Mouse (Mus musculus) intestine, postnatal 0 days (tissue): ENCODE results near the gene Slamf1. TPM values are rescaled to one million over a fixed set of nuclear protein-coding genes. Genes with fewer than 3 reads are reported as not detected.
A peak's percentile ranks its signal among the peaks of the same experiment; 100 is the strongest.
"Not testable (repeated sequence)": the region's sequence is repeated elsewhere in the genome, so short reads cannot be mapped to it uniquely, and the experiment has no call there.

Experiments
- ATAC-seq: fragments of 200-750 bp; cut with Nextera tagmentation; 2 replicates; pipeline ENCODE4 v1.8.0; 2017; ENCODE audit warnings: mild to moderate bottlenecking, moderate TSS enrichment, moderate library complexity
- H3K27ac ChIP-seq: fragments of 300-500 bp; sonication (generic); 2 replicates; pipeline ENCODE4 v1.5.1; 2014; ENCODE audit warnings: mild to moderate bottlenecking, low read depth, low read length, moderate library complexity
- H3K27me3 ChIP-seq: fragments of 300-500 bp; sonication (generic); replicated peaks from 2 replicates; pipeline ENCODE4 v1.6.1; 2014; ENCODE audit warnings: low read length, mixed read lengths; ENCODE audit not compliant: control insufficient read depth, insufficient read depth
- H3K36me3 ChIP-seq: fragments of 300-500 bp; sonication (generic); 2 replicates; pipeline ENCODE4 v1.6.1; 2014; ENCODE audit warnings: mild to moderate bottlenecking, moderate library complexity; ENCODE audit not compliant: control insufficient read depth, insufficient read depth
- H3K4me1 ChIP-seq: fragments of 300-500 bp; sonication (generic); replicated peaks from 2 replicates; pipeline ENCODE4 v1.6.1; 2014; ENCODE audit warnings: antibody characterized with exemption, low read length, mixed read lengths; ENCODE audit not compliant: control insufficient read depth, insufficient read depth
- H3K4me2 ChIP-seq: fragments of 300-500 bp; sonication (generic); replicated peaks from 2 replicates; pipeline ENCODE4 v1.6.1; 2014; ENCODE audit warnings: low read depth, mild to moderate bottlenecking, moderate library complexity
- H3K4me3 ChIP-seq: fragments of 300-500 bp; sonication (generic); 2 replicates; pipeline ENCODE4 v1.5.1; 2014; ENCODE audit warnings: low read depth, low read length
- H3K9ac ChIP-seq: fragments of 300-500 bp; sonication (generic); 2 replicates; pipeline ENCODE4 v1.6.1; 2014; ENCODE audit warnings: mild to moderate bottlenecking, low read depth, low read length
- H3K9me3 ChIP-seq: fragments of 300-500 bp; sonication (generic); 2 replicates; pipeline ENCODE4 v1.6.1; 2016; ENCODE audit warnings: mixed run types; ENCODE audit not compliant: control insufficient read depth
- CTCF ChIP-seq: sonication (generic); IDR thresholded peaks from 2 replicates; pipeline ENCODE4 v1.5.1; 2016; ENCODE audit warnings: low read depth, mild to moderate bottlenecking, control low read depth, antibody characterized with exemption, moderate library complexity
- WGBS: fragments of 180-500 bp; shearing (Covaris S2); extraction: QIAGEN DNeasy Blood & Tissue Kit; methylation state at CpG from one replicate; pipeline ENCODE4 v1.1.7; 2014; 5-methylcytosine and 5-hydroxymethylcytosine counted together
- polyA plus RNA-seq: library from polyadenylated mRNA; unstranded; fragments of >200 nt; fragmentation: Nextera tagmentation; extraction: Ambion mirVana; gene quantifications from 2 replicates; pipeline ENCODE4 v1.2.1, GENCODE M21; 2015

Gene Slamf1
- polyA plus RNA-seq, 1 experiment from 2014 or later = not detected

- 61% methylated on average over 2 of the region's 2 CpGs for WGBS
- no peaks in the 10 kb centered on the region for H3K36me3 ChIP-seq
- no peak for ATAC-seq
- H3K4me2 ChIP-seq = no peak overlapping the region
- no peak overlapping the region for H3K27ac ChIP-seq
- no peaks in the 10 kb centered on the region for H3K4me1 ChIP-seq
- H3K9ac ChIP-seq = no peak overlapping the region
- no peak for TF ChIP-seq CTCF
- H3K4me3 ChIP-seq = no peak overlapping the region
- H3K9me3 ChIP-seq = no peaks in the 10 kb centered on the region
- H3K27me3 ChIP-seq = no peaks in the 10 kb centered on the region
Observed at GRCm38 (mm10) chr1:171796185-171796584, 29.3 kb downstream of the Slamf1 start.

- ATAC-seq = no peak
- no peak for TF ChIP-seq CTCF
- Histone ChIP-seq H3K9ac (no peak overlapping the region), H3K4me3 (no peak overlapping the region), H3K4me2 (no peak overlapping the region), H3K4me1 (no peaks in the 10 kb centered on the region), H3K36me3 (no peaks in the 10 kb centered on the region), H3K27ac (no peak overlapping the region), H3K9me3 (no peaks in the 10 kb centered on the region), H3K27me3 (no peaks in the 10 kb centered on the region)
- 50% methylated on average over 1 of the region's 1 CpGs for WGBS
Observed at GRCm38 (mm10) chr1:171797840-171798239, 30.9 kb downstream of the Slamf1 start.

GRCm38 (mm10) chr1:171799648-171800047, 32.7 kb downstream of the Slamf1 start:
- Histone ChIP-seq H3K4me2 (no peak overlapping the region), H3K27ac (no peak overlapping the region), H3K27me3 (no peaks in the 10 kb centered on the region), H3K9me3 (no peaks in the 10 kb centered on the region), H3K4me3 (no peak overlapping the region), H3K9ac (no peak overlapping the region), H3K36me3 (no peaks in the 10 kb centered on the region), H3K4me1 (no peaks in the 10 kb centered on the region)
- TF ChIP-seq CTCF = no peak
- no peak for ATAC-seq
- 78% methylated on average over 4 of the region's 4 CpGs for WGBS

GRCm38 (mm10) chr1:171811048-171811447, 44.1 kb downstream of the Slamf1 start:
- H3K9ac ChIP-seq, H3K4me3 ChIP-seq, H3K27me3 ChIP-seq, H3K4me2 ChIP-seq, H3K4me1 ChIP-seq, H3K36me3 ChIP-seq, H3K27ac ChIP-seq, H3K9me3 ChIP-seq, ATAC-seq: not testable (repeated sequence)
- 63% methylated on average over 1 of the region's 1 CpGs for WGBS

GRCm38 (mm10) chr1:171815545-171816439, 48.9 kb downstream of the Slamf1 start:
- H3K9ac ChIP-seq = no peak overlapping the region
- no peak overlapping the region for H3K27ac ChIP-seq
- TF ChIP-seq CTCF = peak; percentile 86
- H3K4me3 ChIP-seq = no peak overlapping the region
- no peaks in the 10 kb centered on the region for H3K9me3 ChIP-seq
- H3K4me1 ChIP-seq = no peaks in the 10 kb centered on the region
- 0 out of 2 replicates have a peak, but pooled peaks have one; percentile 45 for ATAC-seq
- H3K4me2 ChIP-seq = no peak overlapping the region
- no peaks in the 10 kb centered on the region for H3K27me3 ChIP-seq
- no peaks in the 10 kb centered on the region for H3K36me3 ChIP-seq
- WGBS = 12% methylated on average over 8 of the region's 8 CpGs

GRCm38 (mm10) chr1:171816991-171817390, 50.1 kb downstream of the Slamf1 start:
- Histone ChIP-seq H3K4me1 (no peaks in the 10 kb centered on the region), H3K4me3 (no peak overlapping the region), H3K27me3 (no peaks in the 10 kb centered on the region), H3K27ac (no peak overlapping the region), H3K9ac (no peak overlapping the region), H3K4me2 (no peak overlapping the region), H3K36me3 (no peaks in the 10 kb centered on the region), H3K9me3 (no peaks in the 10 kb centered on the region)
- TF ChIP-seq CTCF = no peak
- no peak for ATAC-seq
- WGBS = 81% methylated on average over 4 of the region's 4 CpGs
